Mouse (Mus musculus) granulocyte monocyte progenitor cell, adult 5-6 weeks (primary cell): ENCODE measurements at regions not wholly inside any gene's neighbourhood (a gene's known extent, or its start where the extent isn't known, plus 50 kb on each side); places are given as distances from the start of the nearest gene placed in this dataset.

Experiments
- ATAC-seq: replicated peaks from 2 replicates; pipeline ENCODE4 v1.8.0; 2016; ENCODE audit warnings: mild to moderate bottlenecking, moderate TSS enrichment, inconsistent platforms; ENCODE audit not compliant: poor library complexity, severe bottlenecking

- no peak for ATAC-seq
These were observed 94.3 kb downstream of the Brms1l start for GRCm38 (mm10) chr12:55930468-55930867.

DNA sequence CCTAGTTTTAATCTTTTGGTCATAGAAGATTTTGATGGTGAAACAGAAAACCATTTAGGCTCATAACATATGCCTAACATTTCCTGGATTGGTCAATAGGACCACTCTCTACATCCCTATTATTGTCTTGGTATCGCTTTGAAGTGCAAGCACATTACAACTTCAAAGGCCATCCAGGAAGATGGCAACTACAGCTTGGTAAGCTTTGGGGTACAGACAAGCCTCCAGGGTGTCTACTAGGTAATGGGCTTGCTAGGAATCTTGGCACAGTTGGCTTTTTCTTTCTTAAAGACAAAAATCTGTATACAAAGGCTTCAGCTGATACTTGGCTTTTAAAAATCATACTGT lies 90.8 kb downstream of the Brms1l start:
- no peak for ATAC-seq

DNA sequence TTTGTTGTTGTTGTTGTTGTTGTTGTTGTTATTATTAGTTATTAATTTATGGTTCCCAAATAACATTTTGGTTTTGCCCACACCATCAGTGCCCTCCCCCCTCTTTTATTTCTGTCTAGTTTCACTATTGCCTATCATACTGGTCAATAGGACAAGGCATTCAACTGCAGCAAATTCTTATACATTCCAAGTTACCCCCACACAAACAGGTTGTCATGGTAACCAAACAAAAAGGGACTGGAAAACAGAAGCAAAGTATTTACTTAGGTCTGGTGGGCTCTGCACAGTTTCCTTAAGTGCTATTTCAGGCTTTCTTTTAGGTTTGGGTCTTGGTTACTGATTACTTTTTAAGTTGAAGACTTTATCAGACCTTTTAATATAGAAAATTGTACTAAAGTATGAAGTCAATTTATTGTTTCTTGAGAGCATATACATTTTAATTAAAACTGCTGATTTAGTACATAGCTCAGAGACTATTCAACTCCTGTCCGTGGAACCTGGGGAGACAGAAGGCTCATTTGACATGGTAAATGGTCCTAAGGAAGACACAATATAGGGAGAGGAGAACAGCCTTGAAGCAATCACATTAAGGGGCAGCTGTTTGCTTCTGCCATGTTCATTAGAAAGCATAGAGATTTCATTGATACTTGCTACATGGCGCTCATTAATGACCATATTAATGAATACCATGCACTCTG lies 90.3 kb downstream of the Brms1l start:
- no peak for ATAC-seq
